Mouse (Mus musculus): Measurements from ENCODE around the gene Ripk3. TPM values are rescaled to one million over a fixed set of nuclear protein-coding genes. Genes with fewer than 3 reads are reported as not detected.

Ripk3 gene
- polyA plus RNA-seq, 1 experiment, result 42.1 TPM

GRCm38 (mm10) chr14:55826551-55827340, 38.1 kb upstream of the Ripk3 start:
- H3K4me3 ChIP-seq (ENCODE audit: low read depth, low read length), result peak overlapping the region; percentile 19
- no peaks in the 10 kb centered on the region for H3K36me3 ChIP-seq (ENCODE audit: control insufficient read depth, insufficient read depth, low read length)
- WGBS, result 62% methylated on average over 41 of the region's 41 CpGs
- peaks cover 28% of the 10 kb centered on the region for H3K27me3 ChIP-seq (ENCODE audit: control insufficient read depth, insufficient read depth, low read length)
- peaks cover 5% of the 10 kb centered on the region for H3K4me1 ChIP-seq (ENCODE audit: control insufficient read depth, insufficient read depth, insufficient read length, low read length)
- TF ChIP-seq POLR2A (IDR thresholded peaks at IDR 0.05; ENCODE audit: low read depth, low read length) (no peak), CTCF (IDR thresholded peaks at IDR 0.05; ENCODE audit: extremely low read depth, insufficient read length, insufficient replicate concordance, low read depth, low read length) (no peak)
- no peak overlapping the region for H3K27ac ChIP-seq (ENCODE audit: insufficient read depth, low read depth, low read length)

- Histone ChIP-seq H3K4me3 (ENCODE audit: low read depth, low read length) (peak overlapping the region; percentile 19), H3K36me3 (ENCODE audit: control insufficient read depth, insufficient read depth, low read length) (no peaks in the 10 kb centered on the region), H3K27me3 (ENCODE audit: control insufficient read depth, insufficient read depth, low read length) (peaks cover 28% of the 10 kb centered on the region), H3K4me1 (ENCODE audit: control insufficient read depth, insufficient read depth, insufficient read length, low read length) (peaks cover 5% of the 10 kb centered on the region), H3K27ac (ENCODE audit: insufficient read depth, low read depth, low read length) (no peak overlapping the region)
- 39% methylated on average over 15 of the region's 15 CpGs for WGBS
- TF ChIP-seq CTCF (IDR thresholded peaks at IDR 0.05; ENCODE audit: extremely low read depth, insufficient read length, insufficient replicate concordance, low read depth, low read length) (no peak), POLR2A (IDR thresholded peaks at IDR 0.05; ENCODE audit: low read depth, low read length) (no peak)
These were observed 37.5 kb upstream of the Ripk3 start for GRCm38 (mm10) chr14:55826142-55826541.

GRCm38 (mm10) chr14:55825216-55826051, 36.8 kb upstream of the Ripk3 start:
- peak overlapping the region; percentile 59 for H3K4me3 ChIP-seq (ENCODE audit: low read depth, low read length)

GRCm38 (mm10) chr14:55824481-55825215, 36.0 kb upstream of the Ripk3 start:
- 10% methylated on average over 32 of the region's 32 CpGs for WGBS
- Histone ChIP-seq H3K27me3 (ENCODE audit: control insufficient read depth, insufficient read depth, low read length) (peaks cover 28% of the 10 kb centered on the region), H3K4me1 (ENCODE audit: control insufficient read depth, insufficient read depth, insufficient read length, low read length) (peaks cover 5% of the 10 kb centered on the region), H3K4me3 (ENCODE audit: low read depth, low read length) (peak overlapping the region; percentile 63), H3K27ac (ENCODE audit: insufficient read depth, low read depth, low read length) (peak overlapping the region; percentile 68), H3K36me3 (ENCODE audit: control insufficient read depth, insufficient read depth, low read length) (no peaks in the 10 kb centered on the region)
- TF ChIP-seq POLR2A (IDR thresholded peaks at IDR 0.05; ENCODE audit: low read depth, low read length), result no peak
- TF ChIP-seq CTCF (IDR thresholded peaks at IDR 0.05; ENCODE audit: extremely low read depth, insufficient read length, insufficient replicate concordance, low read depth, low read length), result no peak

More at GRCm38 (mm10) chr14:55825216-55826051, 36.8 kb upstream of the Ripk3 start:
- WGBS, result 8% methylated on average over 33 of the region's 37 CpGs
- Histone ChIP-seq H3K36me3 (ENCODE audit: control insufficient read depth, insufficient read depth, low read length) (no peaks in the 10 kb centered on the region), H3K27me3 (ENCODE audit: control insufficient read depth, insufficient read depth, low read length) (peaks cover 28% of the 10 kb centered on the region), H3K4me1 (ENCODE audit: control insufficient read depth, insufficient read depth, insufficient read length, low read length) (peaks cover 5% of the 10 kb centered on the region), H3K27ac (ENCODE audit: insufficient read depth, low read depth, low read length) (peak overlapping the region; percentile 14; the same call in 1 of the 2 replicates)
- TF ChIP-seq POLR2A (IDR thresholded peaks at IDR 0.05; ENCODE audit: low read depth, low read length) (no peak), CTCF (IDR thresholded peaks at IDR 0.05; ENCODE audit: extremely low read depth, insufficient read length, insufficient replicate concordance, low read depth, low read length) (no peak)

- no peak for TF ChIP-seq CTCF (IDR thresholded peaks at IDR 0.05; ENCODE audit: extremely low read depth, insufficient read length, insufficient replicate concordance, low read depth, low read length)
- 0 out of 2 replicates have a peak, but pooled peaks have one; percentile 10 for TF ChIP-seq POLR2A (IDR thresholded peaks at IDR 0.05; ENCODE audit: low read depth, low read length)
- H3K27ac ChIP-seq (ENCODE audit: insufficient read depth, low read depth, low read length), result peak overlapping the region; percentile 68
- H3K27me3 ChIP-seq (ENCODE audit: control insufficient read depth, insufficient read depth, low read length), result peaks cover 28% of the 10 kb centered on the region
- H3K36me3 ChIP-seq (ENCODE audit: control insufficient read depth, insufficient read depth, low read length), result no peaks in the 10 kb centered on the region
- H3K4me3 ChIP-seq (ENCODE audit: low read depth, low read length), result peak overlapping the region; percentile 63
- H3K4me1 ChIP-seq (ENCODE audit: control insufficient read depth, insufficient read depth, insufficient read length, low read length), result peaks cover 5% of the 10 kb centered on the region
- WGBS, result 15% methylated on average over 10 of the region's 10 CpGs
These were observed 35.4 kb upstream of the Ripk3 start for GRCm38 (mm10) chr14:55824001-55824480.

- Histone ChIP-seq H3K4me3 (ENCODE audit: low read depth, low read length) (peak within 1 kb of the TSS; percentile 63), H3K27ac (ENCODE audit: insufficient read depth, low read depth, low read length) (peak within 1 kb of the TSS; percentile 68), H3K36me3 (ENCODE audit: control insufficient read depth, insufficient read depth, low read length) (no peaks in the 10 kb centered on the region), H3K27me3 (ENCODE audit: control insufficient read depth, insufficient read depth, low read length) (peaks cover 28% of the 10 kb centered on the region), H3K4me1 (ENCODE audit: control insufficient read depth, insufficient read depth, insufficient read length, low read length) (peaks cover 5% of the 10 kb centered on the region)
- under 1% methylated on average over 44 of the region's 46 CpGs for WGBS
- TF ChIP-seq CTCF (IDR thresholded peaks at IDR 0.05; ENCODE audit: extremely low read depth, insufficient read length, insufficient replicate concordance, low read depth, low read length) (no peak), POLR2A (IDR thresholded peaks at IDR 0.05; ENCODE audit: low read depth, low read length) (no peak)
These were observed 34.5 kb upstream of the Ripk3 start, which contains the start of gene Nfatc4 for GRCm38 (mm10) chr14:55822991-55823762. TSS of gene Nfatc4 (plus strand) at chr14:55823144.
